Mouse (Mus musculus) spleen, adult 2 months (tissue): ENCODE data around the gene Lax1. TPM values are rescaled to one million over a fixed set of nuclear protein-coding genes. Genes with fewer than 3 reads are reported as not detected.
"Not testable (repeated sequence)": the region's sequence is repeated elsewhere in the genome, so short reads cannot be mapped to it uniquely, and the experiment has no call there.

Source experiments
- DNase-seq, 2 experiments: peaks; one replicate each; pipeline versions ENCODE4 v3.0.0 to v3.0.0-alpha.2; 2012 to 2021; ENCODE audit warnings: low spot score in 2 of 2, low read depth in 1 of 2
- H3K27ac ChIP-seq: fragments of 200-500 bp; 2 replicates; pipeline ENCODE4 v1.5.1; 2012; ENCODE audit warnings: low read length, inconsistent platforms; ENCODE audit not compliant: insufficient read depth
- H3K27me3 ChIP-seq: fragments of 200-500 bp; 2 replicates; pipeline ENCODE4 v1.6.1; 2012; ENCODE audit warnings: mild to moderate bottlenecking, moderate library complexity, low read length, inconsistent platforms; ENCODE audit not compliant: control insufficient read depth, insufficient read depth
- H3K36me3 ChIP-seq: fragments of 200-500 bp; 2 replicates; pipeline ENCODE4 v1.6.1; 2012; ENCODE audit warnings: mild to moderate bottlenecking, low read length, inconsistent platforms; ENCODE audit not compliant: control insufficient read depth, insufficient read depth
- H3K4me1 ChIP-seq: fragments of 200-500 bp; 2 replicates; pipeline ENCODE4 v1.6.1; 2011; ENCODE audit warnings: inconsistent platforms; ENCODE audit not compliant: control insufficient read depth, insufficient read depth, insufficient read length
- H3K4me3 ChIP-seq: fragments of 200-500 bp; 2 replicates; pipeline ENCODE4 v1.5.1; 2011; ENCODE audit warnings: mild to moderate bottlenecking, inconsistent platforms; ENCODE audit not compliant: insufficient read depth, insufficient read length; ENCODE audit errors: extremely low read depth
- CTCF ChIP-seq: fragments of 200-500 bp; IDR thresholded peaks from 2 replicates; pipeline ENCODE4 v1.5.1; 2011; ENCODE audit warnings: mild to moderate bottlenecking, inconsistent platforms; ENCODE audit not compliant: insufficient read depth, insufficient read length, insufficient replicate concordance; ENCODE audit errors: extremely low read depth
- POLR2A ChIP-seq: fragments of 200-500 bp; IDR thresholded peaks from 2 replicates; pipeline ENCODE4 v1.6.1; 2011; ENCODE audit warnings: low read depth, low read length, inconsistent platforms
- WGBS: fragments of 180-500 bp; shearing (Covaris S2); methylation state at CpG from one replicate; pipeline ENCODE4 v1.1.7; 2018; 5-methylcytosine and 5-hydroxymethylcytosine counted together
- polyA plus RNA-seq: library from polyadenylated mRNA; depleted of rRNA; stranded (reverse); fragments of >200 nt; gene quantifications from 2 replicates; pipeline ENCODE4 v1.2.3, GENCODE M21; 2012

Lax1 gene
- polyA plus RNA-seq, 1 experiment: 35.4 TPM

DNA sequence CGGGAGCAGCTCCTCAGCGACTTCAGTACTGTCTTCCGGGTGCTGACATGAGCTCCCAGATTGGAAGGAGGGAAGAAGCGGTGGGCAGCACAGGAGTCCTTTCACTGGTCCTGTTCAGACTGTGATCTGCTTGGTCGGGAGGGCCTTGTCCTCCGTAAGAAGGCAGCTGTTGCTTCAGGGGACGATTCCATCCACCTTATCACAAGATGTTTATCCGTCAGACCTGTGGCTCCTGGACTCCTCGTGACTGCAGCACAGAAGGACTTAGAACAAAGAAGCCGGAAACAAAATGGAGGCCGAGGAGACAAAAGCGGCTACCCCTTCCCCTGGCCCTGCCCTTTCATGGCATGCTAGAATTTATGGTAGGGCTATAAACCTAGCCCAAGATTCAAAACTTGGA, 19.7 kb downstream of the Lax1 start:
- Histone ChIP-seq H3K27ac (no peak overlapping the region), H3K4me1 (no peaks in the 10 kb centered on the region), H3K36me3 (no peaks in the 10 kb centered on the region), H3K4me3 (no peak overlapping the region), H3K27me3 (no peaks in the 10 kb centered on the region)
- WGBS: 91% methylated on average over 12 of the region's 12 CpGs
- no peak for TF ChIP-seq CTCF
- no peak for DNase-seq

DNA sequence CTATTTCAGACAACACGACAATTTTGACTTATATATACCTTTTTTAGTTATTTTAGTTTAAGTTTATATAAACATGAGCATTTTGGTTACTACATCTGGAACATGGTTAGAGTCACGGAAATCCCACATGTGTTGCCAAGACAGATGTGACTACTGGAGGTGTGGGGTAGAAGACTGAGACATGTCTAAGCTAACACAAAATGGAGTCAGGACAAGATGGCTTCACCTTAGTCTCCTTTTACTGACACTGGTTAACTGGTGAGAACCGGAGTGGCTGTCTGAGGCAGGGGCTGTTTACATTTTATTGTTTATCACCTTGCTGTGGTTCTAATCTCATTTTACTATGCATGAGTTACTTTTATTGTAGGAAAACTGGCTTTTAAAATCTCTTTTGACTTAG, 21.3 kb downstream of the Lax1 start:
- no peak overlapping the region for H3K27ac ChIP-seq
- TF ChIP-seq POLR2A (no peak), CTCF (no peak)
- DNase-seq: no peak
- no peak overlapping the region for H3K4me3 ChIP-seq
- H3K4me1 ChIP-seq: no peaks in the 10 kb centered on the region
- no peaks in the 10 kb centered on the region for H3K27me3 ChIP-seq
- no peaks in the 10 kb centered on the region for H3K36me3 ChIP-seq
- 94% methylated on average over 3 of the region's 3 CpGs for WGBS

DNA sequence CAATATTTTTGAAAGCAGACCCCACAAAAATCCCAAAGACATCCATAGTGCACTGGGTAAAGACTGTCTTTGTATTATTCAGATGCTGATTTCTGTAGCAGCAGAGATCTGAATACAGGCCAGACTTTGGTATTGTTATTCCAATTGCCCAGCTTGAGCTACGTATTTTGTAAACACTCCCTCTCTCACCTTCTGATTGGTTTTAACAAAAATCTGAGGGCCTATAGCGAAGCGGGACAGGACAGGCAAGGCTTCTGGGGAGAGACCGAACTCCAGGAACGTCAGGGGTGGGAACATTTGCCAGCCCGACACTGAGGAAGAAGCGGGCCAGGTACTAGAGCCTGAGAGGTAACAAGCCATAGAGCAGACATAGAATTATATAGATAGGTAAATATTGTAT, 22.2 kb downstream of the Lax1 start:
- 91% methylated on average over 7 of the region's 7 CpGs for WGBS
- TF ChIP-seq CTCF (no peak), POLR2A (no peak)

DNA sequence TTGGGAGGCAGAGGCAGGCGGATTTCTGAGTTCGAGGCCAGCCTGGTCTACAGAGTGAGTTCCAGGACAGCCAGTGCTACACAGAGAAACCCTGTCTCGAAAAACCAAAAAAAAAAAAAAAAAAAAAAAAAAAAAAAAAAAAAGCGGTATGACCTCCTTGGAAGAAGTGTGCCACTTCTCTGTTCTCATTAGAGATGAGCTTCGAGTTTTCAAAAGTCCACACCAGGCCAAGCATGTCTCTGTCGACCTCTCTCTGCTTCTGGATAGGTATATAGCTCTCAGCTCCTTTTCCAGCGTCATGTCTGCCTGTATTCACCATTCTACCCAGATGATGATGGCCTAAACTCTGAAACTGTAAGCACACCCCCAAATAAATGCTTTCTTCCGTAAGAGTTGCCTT, 24.2 kb downstream of the Lax1 start:
- not testable (repeated sequence) for H3K27me3 ChIP-seq, H3K4me1 ChIP-seq, DNase-seq, H3K27ac ChIP-seq, H3K4me3 ChIP-seq, H3K36me3 ChIP-seq
- 91% methylated on average over 8 of the region's 8 CpGs for WGBS

More for the DNA sequence above, 22.2 kb downstream of the Lax1 start:
- Histone ChIP-seq H3K27ac (no peak overlapping the region), H3K4me3 (no peak overlapping the region), H3K4me1 (no peaks in the 10 kb centered on the region), H3K36me3 (no peaks in the 10 kb centered on the region), H3K27me3 (no peaks in the 10 kb centered on the region)
- DNase-seq: no peak

DNA sequence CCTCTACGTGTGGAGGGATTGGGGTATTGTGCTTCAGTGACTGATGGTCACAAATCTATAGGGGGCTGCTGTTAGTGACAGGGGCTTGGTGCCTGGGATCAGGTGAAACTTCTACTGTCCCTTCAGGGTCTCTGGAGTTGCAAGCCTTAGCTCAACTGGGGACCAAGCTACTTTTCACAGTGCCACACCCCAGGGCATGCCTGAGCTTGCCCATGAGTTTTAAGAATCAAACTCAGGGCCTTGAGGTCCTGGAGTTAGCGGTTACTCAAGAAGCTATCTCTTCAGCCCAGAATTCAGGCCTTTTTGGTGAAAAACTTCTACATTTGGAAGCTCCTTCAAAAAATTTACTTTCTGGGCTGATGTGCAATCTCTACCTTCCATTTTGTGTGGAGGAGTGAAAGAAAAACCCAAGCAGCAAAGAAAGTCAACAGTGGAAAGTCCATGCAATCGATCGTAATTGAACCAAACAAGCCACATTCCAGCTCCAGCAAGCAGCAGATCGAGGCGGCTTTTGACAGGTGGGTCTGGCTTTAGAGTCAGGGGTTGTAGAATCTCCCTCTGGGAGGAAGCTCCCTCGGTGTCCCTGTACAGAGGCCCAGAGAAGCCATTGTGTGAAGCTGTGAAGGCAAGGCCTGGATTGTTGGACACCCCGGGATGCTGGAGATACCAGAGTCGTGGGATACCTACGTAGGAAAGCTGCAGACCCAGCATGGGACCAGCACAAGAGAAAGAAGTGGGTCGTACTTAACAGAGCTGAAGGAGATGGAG, 25.5 kb downstream of the Lax1 start:
- H3K27me3 ChIP-seq: no peaks in the 10 kb centered on the region
- H3K4me3 ChIP-seq: no peak overlapping the region
- H3K36me3 ChIP-seq: no peaks in the 10 kb centered on the region
- DNase-seq: no peak
- no peak overlapping the region for H3K27ac ChIP-seq
- 90% methylated on average over 11 of the region's 11 CpGs for WGBS
- no peak for TF ChIP-seq CTCF
- TF ChIP-seq POLR2A: no peak
- H3K4me1 ChIP-seq: peaks cover 3% of the 10 kb centered on the region; the same call in 1 of the 2 replicates

DNA sequence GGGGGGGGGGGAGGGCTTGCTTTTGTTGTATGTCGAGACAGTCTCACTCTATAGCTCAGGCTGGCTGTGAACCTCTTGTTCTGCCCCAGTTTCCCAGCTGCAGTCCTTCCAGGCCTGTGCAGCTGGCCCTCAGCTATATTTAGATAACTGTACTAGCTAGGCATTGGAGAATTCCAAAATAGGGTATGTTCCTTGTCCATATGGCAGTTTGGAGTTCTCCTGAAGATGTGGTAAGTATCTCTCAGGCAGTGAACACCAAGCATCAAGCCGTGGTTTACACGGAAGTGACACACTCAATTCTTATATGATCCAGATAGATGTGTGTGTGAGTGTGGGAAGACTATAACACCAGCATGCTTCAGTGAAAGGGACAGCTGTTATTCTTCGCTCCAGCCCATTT, 26.5 kb downstream of the Lax1 start:
- H3K4me1 ChIP-seq: peaks cover 3% of the 10 kb centered on the region; the same call in 1 of the 2 replicates
- H3K36me3 ChIP-seq: no peaks in the 10 kb centered on the region
- H3K27ac ChIP-seq: no peak overlapping the region
- 90% methylated on average over 4 of the region's 4 CpGs for WGBS
- no peak for TF ChIP-seq CTCF
- no peak for TF ChIP-seq POLR2A
- no peak overlapping the region for H3K4me3 ChIP-seq
- no peaks in the 10 kb centered on the region for H3K27me3 ChIP-seq
- no peak for DNase-seq

DNA sequence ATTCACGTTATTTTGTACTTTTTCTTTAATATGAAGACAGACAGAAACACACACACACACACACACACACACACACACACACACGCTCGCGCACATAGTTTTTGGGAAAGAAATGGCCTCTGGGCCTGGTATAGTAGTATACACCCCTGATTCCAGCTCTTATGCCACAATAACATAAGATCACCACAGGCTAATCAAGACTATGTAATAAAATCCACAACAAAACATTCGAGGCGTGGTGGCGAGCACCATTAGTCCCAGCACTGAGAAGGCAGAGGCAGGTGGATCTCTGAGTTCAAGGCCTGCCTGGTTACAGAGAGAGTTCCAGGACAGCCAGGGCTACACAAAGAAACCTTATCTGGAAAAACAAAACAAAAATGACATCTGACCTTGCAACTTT, 27.0 kb downstream of the Lax1 start:
- H3K27ac ChIP-seq: no peak overlapping the region
- H3K4me1 ChIP-seq: peaks cover 3% of the 10 kb centered on the region; the same call in 1 of the 2 replicates
- no peak overlapping the region for H3K4me3 ChIP-seq
- 95% methylated on average over 7 of the region's 7 CpGs for WGBS
- no peak for TF ChIP-seq POLR2A
- TF ChIP-seq CTCF: no peak
- no peaks in the 10 kb centered on the region for H3K27me3 ChIP-seq
- H3K36me3 ChIP-seq: peaks cover 3% of the 10 kb centered on the region
- DNase-seq: no peak
